Mouse (Mus musculus): ENCODE measurements around the gene Vmn1r39.
"Not testable (repeated sequence)": the region's sequence is repeated elsewhere in the genome, so short reads cannot be mapped to it uniquely, and the experiment has no call there.

Gene Vmn1r39

GRCm38 (mm10) chr6:66810509-66810908 lies at the start of gene Vmn1r39:
Vmn1r39 (minus strand) TSS chr6:66810609.
- DNase-seq = no peak

- no peak for DNase-seq
Observed at GRCm38 (mm10) chr6:66859391-66859790, 49.0 kb upstream of the Vmn1r39 start.

- no peak for DNase-seq
Observed at GRCm38 (mm10) chr6:66858356-66858755, 47.9 kb upstream of the Vmn1r39 start.

DNA sequence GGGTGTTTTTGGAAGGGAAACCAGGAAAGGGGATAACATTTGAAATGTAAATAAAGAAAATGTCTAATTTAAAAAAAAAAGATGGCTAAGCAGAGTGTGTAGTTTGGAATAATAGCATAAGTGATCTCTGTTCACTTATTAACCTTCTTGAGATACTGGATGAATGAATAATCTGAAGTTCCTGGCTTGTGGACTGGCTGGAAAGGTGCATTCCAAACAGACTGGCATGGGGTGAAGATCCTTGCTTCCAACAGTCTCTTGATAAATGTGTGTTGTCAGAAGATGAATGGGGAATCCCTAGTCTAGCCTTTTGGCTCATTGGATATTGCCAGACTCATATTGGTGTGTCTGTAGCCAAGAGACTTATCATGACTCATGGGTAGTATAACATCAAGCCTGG lies 45.8 kb upstream of the Vmn1r39 start:
- no peak for DNase-seq

DNA sequence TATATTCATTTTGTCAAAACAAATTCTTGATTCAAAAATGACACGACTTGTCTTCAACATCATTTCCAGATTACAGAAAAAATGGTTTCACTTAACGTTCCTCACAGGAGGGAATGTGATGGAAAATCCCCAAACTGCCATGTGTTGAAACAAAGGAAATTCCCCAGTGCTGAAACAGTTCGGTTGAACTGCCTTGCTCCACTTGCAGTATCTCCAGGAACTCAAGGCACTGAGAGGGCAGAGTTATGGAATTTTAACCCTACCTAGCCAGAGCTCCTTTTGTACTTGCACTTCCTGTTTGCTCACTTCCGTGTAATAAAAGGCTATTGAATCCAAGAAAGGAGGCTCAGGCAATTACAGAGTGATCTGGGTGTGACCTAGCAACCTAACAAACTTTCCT lies 38.5 kb upstream of the Vmn1r39 start:
- no peak for DNase-seq

- DNase-seq = peak in 1 of 2 experiments; percentile 5
Observed at GRCm38 (mm10) chr6:66840631-66841030, 30.2 kb upstream of the Vmn1r39 start.

- no peak for DNase-seq
Observed at GRCm38 (mm10) chr6:66836932-66837331, 26.5 kb upstream of the Vmn1r39 start.

DNA sequence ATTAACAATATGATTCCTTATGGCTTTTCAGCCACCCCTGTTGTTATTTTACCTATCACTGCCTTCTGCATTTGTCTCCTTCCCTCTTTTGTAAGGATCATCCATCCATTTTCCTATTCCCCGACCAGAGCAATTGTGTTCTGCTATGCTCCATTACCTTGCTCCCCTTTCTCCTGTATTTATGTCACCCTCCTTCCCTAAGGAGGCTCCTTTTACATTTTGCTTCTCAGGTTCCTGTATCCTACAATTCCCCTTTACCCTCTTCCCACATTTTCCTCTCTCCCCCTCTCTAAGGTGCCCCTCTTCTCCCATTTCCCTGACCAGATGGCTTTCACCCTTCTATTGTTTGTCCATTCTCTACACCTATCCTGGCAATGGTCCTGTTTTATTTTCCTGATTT lies 4.1 kb downstream of the Vmn1r39 start:
- no peak for DNase-seq

GRCm38 (mm10) chr6:66805713-66806112 lies 4.7 kb downstream of the Vmn1r39 start:
- DNase-seq = no peak

- not testable (repeated sequence) for DNase-seq
Observed at GRCm38 (mm10) chr6:66782527-66782926, 27.9 kb downstream of the Vmn1r39 start, which contains the start of gene Vmn1r38. Vmn1r38 (minus strand) TSS chr6:66782627.
